Mouse (Mus musculus): ENCODE results near the gene Krtap5-1. TPM values are rescaled to one million over a fixed set of nuclear protein-coding genes. Genes with fewer than 3 reads are reported as not detected.
"Not testable (repeated sequence)": the region's sequence is repeated elsewhere in the genome, so short reads cannot be mapped to it uniquely, and the experiment has no call there.

Gene Krtap5-1
- not detected for total RNA-seq (2021)

- not testable (repeated sequence) for DNase-seq
Measured at GRCm38 (mm10) chr7:142297018-142297417, at the start of gene Krtap5-1. TSS of gene Krtap5-1 (minus strand) at chr7:142297118.

GRCm38 (mm10) chr7:142342247-142342640 is 45.3 kb upstream of the Krtap5-1 start:
- no peak for DNase-seq

- DNase-seq = no peak
Measured at GRCm38 (mm10) chr7:142341564-142342246, 44.8 kb upstream of the Krtap5-1 start.

- no peak for DNase-seq
Measured at GRCm38 (mm10) chr7:142340269-142340970, 43.5 kb upstream of the Krtap5-1 start.

- DNase-seq = no peak
Measured at GRCm38 (mm10) chr7:142335151-142335550, 38.2 kb upstream of the Krtap5-1 start.

GRCm38 (mm10) chr7:142334246-142334645 is 37.3 kb upstream of the Krtap5-1 start:
- DNase-seq = peak; percentile 94

GRCm38 (mm10) chr7:142332741-142333140 is 35.8 kb upstream of the Krtap5-1 start:
- not testable (repeated sequence) for DNase-seq

- DNase-seq = no peak
Measured at GRCm38 (mm10) chr7:142331281-142331680, 34.4 kb upstream of the Krtap5-1 start.

- DNase-seq = peak; percentile 86
Measured at GRCm38 (mm10) chr7:142330271-142330724, 33.4 kb upstream of the Krtap5-1 start.

- DNase-seq = no peak
Measured at GRCm38 (mm10) chr7:142328507-142328906, 31.6 kb upstream of the Krtap5-1 start.

GRCm38 (mm10) chr7:142326714-142327445 is 30.0 kb upstream of the Krtap5-1 start:
- no peak for DNase-seq

GRCm38 (mm10) chr7:142323396-142324117 is 26.6 kb upstream of the Krtap5-1 start:
- no peak for DNase-seq

GRCm38 (mm10) chr7:142322641-142323040 is 25.7 kb upstream of the Krtap5-1 start:
- no peak for DNase-seq

GRCm38 (mm10) chr7:142321637-142322306 is 24.9 kb upstream of the Krtap5-1 start:
- not testable (repeated sequence) for DNase-seq

GRCm38 (mm10) chr7:142320906-142321305 is 24.0 kb upstream of the Krtap5-1 start:
- no peak for DNase-seq

GRCm38 (mm10) chr7:142319124-142319523 is 22.2 kb upstream of the Krtap5-1 start:
- no peak for DNase-seq

- no peak for DNase-seq
Measured at GRCm38 (mm10) chr7:142317216-142317615, 20.3 kb upstream of the Krtap5-1 start.

GRCm38 (mm10) chr7:142316558-142316957 is 19.6 kb upstream of the Krtap5-1 start:
- peak; percentile 62 for DNase-seq

GRCm38 (mm10) chr7:142314600-142315285 is 17.8 kb upstream of the Krtap5-1 start:
- DNase-seq = no peak

- not testable (repeated sequence) for DNase-seq
Measured at GRCm38 (mm10) chr7:142303929-142304328, 7.0 kb upstream of the Krtap5-1 start.

GRCm38 (mm10) chr7:142303249-142303648 is 6.3 kb upstream of the Krtap5-1 start, which contains the start of gene Krtap5-4:
TSS of gene Krtap5-4 (plus strand) at chr7:142303549.
- no peak for DNase-seq
